Mouse (Mus musculus): ENCODE results near the gene Arsg. TPM values are rescaled to one million over a fixed set of nuclear protein-coding genes. Genes with fewer than 3 reads are reported as not detected.

Gene Arsg
- total RNA-seq, 2 experiments from 2014 or later: 9.6 to 11.1 TPM

DNA sequence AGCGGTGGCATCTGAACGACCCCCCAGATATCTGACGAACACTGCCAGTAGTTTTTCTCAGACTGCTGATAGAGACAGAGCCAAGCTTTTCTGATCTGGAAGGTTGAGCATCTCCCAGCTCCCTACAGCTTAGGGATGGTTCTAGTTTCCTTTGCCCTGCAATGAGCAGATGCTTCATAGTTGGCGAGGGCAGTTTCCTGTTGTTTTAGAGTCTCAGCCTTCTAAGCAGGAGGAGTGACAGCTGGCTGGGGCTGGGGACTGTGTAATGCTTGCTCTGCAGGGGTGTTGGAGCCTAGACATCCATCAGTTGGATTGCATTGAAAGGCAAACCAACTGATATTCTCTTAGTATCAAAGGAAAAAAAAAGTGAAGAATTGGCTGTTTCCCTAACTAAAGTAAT, 56.9 kb downstream of the Arsg start:
- DNase-seq (ENCODE audit: low spot score in 2 of 2): no peak
- intact Hi-C loops (cut with DNase I): no loop called here

DNA sequence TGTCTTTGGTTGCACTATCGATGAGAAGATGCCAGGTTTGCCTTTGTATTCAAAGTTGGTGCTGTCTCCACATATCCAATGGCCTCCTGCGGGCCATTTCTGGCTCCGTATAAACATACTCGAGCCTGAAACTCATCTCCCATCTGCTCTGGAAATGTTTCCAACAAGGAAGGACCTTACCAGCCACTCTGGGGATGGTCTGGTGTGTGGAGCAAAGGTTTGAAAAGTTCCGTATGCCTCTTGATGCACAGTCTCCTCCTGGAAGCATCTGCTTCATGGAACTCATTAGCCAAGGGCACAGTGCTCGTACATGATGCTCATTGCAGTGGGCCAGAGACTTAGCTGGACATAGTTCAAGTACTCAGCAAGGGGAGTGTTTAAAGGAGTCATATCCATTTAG, 62.8 kb downstream of the Arsg start:
- DNase-seq (ENCODE audit: low spot score in 2 of 2): no peak
- intact Hi-C loops (cut with DNase I): no loop called here

DNA sequence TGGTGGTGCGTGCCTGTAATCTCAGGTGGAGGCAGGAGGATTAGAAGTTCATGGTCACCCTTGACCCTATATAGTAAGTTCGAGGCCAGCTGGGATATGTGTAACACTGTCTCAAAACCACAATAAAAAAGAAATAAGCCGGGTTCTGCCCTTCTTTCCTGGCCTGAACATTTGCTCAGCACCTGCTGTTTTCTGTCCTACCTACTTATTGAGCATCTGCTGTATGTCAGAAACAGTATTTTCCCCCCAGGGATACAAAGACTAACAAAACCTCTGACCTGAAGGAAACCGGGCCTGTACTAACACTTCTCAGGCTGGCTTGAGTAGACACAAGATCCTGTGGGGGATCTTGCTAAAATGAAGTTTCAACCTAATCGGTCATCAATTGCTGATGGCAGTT, 63.8 kb downstream of the Arsg start:
- intact Hi-C loops (cut with DNase I): no loop called here
- no peak for DNase-seq (ENCODE audit: low spot score in 2 of 2)

DNA sequence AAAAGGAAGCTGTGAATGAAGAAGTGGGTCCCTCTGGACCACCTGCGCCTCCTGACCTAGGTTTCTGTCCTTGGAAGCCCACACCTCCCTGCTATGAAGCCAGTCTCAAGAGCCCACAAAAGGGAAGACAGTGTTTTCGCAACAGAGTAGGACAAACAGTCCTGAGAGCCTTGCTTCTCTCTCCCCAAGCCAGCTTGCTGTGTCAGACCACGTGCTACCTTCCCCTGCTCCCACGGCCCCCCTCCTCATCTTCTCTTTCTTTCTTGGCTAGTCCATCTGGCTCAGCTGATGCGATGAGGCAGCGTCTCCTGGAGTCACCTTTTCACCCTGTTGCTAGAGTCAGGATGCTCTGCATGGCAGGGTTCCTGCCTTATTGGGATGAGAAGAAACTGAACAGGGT, 66.1 kb downstream of the Arsg start:
- intact Hi-C loops (cut with DNase I): no loop called here
- no peak for DNase-seq (ENCODE audit: low spot score in 2 of 2)

DNA sequence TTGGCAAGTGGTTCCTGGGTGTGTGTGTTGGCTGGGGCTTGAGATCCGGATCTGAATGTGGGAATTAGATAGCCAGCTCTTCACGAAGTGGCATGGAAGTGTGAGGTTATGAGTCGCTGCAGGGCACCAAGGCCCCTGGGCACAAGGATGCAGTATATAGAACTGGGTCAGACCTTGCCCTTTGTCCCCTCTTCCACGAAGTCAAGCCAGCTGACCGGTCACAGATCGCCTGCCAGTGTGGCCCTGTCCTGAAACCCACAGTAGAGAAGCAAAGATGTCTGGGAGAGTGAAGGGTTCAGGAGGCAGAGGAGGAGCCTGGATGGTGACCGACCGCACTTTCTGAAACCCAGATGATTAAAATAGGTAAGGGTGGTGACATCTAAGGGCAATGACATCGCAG, 70.3 kb downstream of the Arsg start:
- intact Hi-C loops (cut with DNase I): no loop called here
- no peak for DNase-seq (ENCODE audit: low spot score in 2 of 2)

DNA sequence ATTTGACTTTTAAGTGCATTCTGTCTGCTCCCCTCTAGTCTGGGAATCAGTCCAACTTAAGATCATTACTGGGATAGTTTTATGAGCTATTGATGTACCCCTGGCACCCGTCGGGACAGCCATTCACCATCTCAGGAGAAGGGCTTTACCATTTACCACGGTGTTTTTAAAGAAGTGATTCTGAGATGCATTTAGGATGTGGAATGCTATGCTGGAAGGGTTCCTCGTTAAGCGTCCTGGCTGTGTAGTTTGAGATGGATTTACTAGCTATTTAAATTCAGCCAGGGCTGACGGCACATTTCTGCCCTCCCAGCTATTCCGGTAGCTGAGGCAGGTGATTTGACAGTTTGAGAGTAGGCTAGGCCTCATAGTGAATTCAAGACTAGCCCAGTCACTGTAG, 71.3 kb downstream of the Arsg start:
- no peak for DNase-seq (ENCODE audit: low spot score in 2 of 2)
- intact Hi-C loops (cut with DNase I): no loop called here

DNA sequence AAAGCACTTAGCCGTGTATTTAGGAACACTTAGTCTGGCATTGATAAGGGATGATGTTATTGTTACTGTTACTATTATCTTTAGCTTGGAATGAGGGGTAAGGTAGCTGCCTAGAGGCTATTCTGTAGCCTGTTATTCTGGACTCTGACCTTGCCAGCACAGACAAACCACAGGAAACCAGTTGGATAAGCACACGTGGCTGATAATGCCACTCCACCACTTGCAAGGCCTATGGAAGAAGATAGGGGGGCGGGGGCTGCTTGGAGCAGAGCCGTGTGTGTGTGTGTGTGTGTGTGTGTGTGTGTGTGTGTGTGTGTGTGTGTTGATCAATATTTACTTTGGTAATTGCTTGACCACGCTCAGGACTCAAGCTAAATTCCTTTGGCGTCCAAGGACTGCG, 72.1 kb downstream of the Arsg start:
- intact Hi-C loops (cut with DNase I): no loop called here
- no peak for DNase-seq (ENCODE audit: low spot score in 2 of 2)

DNA sequence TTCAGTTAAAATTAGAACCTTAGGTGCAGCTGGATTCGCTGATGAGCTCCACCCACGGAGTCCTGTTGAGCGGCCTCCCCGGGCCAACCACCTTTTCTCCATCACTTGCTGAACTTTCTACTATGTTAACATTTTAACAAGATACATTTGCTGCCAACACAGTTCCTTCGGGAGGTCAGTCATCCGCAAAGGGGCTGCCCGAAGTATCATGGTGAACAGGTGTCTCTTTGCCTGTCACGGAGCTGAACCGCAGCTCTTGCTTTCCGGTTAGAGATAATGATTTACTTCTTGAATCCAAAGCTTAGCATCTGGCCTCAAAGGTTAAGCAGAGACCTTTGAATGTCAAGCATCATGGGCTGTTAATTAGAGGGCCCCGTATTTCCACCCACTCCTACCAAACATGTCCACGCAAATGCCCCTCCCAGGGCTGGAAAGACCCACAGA, 72.5 kb downstream of the Arsg start:
- no peak for DNase-seq (ENCODE audit: low spot score in 2 of 2)
- intact Hi-C loops (cut with DNase I): no loop called here

DNA sequence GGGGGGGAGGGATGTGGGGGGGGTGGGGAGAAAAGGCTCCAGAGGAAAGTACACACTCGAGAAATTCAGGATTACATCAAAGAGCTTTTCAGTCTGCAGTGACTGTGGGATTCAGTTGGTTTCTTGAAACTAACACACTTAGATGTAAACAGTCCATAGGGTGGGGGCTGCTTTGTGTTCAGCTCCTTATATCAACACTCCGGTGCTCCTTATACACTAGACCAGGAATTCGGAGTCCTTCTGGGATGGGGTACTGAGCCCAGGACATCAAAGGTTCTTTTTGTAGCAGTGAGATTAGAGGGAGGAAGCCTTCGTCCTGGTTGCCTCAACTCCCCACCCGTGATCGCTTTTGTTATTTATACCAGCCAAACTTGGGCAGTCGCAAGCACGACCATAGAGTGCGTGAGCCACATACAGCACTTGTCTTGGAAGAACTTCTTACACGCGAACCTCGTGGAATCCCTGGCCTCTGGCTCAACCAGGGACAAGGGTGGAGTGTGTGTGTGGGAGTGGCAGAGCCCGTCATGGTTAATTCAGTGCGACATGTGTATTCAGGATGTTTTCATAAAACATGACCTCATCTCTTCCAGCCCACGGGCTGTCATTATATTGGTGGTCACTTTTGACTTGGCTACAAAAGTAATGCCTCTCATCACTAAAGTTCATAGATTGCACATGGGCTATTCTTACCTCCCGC, 73.3 kb downstream of the Arsg start:
- intact Hi-C loops (cut with DNase I): no loop called here
- no peak for DNase-seq (ENCODE audit: low spot score in 2 of 2)

DNA sequence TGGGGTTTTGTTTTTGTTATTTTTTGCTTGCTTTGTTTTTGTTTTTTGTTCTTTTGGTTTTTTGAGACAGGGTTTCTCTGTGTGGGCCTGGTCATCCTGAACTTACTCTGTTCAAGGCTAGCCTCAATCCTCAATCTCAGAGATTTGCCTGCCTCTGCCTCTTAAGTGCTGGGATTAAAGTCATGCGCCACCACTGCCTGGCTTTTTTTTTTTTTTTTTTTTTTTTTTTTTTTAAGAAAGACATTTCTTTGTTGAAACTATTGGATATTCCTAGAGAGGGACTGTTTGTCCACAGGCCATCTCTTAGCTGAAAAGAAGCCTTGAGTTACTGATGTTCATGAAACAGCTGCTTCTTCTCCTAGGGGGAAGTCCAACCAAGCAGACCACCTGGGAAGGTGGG, 74.5 kb downstream of the Arsg start:
- DNase-seq (ENCODE audit: low spot score in 2 of 2): no peak
- intact Hi-C loops (cut with DNase I): no loop called here

DNA sequence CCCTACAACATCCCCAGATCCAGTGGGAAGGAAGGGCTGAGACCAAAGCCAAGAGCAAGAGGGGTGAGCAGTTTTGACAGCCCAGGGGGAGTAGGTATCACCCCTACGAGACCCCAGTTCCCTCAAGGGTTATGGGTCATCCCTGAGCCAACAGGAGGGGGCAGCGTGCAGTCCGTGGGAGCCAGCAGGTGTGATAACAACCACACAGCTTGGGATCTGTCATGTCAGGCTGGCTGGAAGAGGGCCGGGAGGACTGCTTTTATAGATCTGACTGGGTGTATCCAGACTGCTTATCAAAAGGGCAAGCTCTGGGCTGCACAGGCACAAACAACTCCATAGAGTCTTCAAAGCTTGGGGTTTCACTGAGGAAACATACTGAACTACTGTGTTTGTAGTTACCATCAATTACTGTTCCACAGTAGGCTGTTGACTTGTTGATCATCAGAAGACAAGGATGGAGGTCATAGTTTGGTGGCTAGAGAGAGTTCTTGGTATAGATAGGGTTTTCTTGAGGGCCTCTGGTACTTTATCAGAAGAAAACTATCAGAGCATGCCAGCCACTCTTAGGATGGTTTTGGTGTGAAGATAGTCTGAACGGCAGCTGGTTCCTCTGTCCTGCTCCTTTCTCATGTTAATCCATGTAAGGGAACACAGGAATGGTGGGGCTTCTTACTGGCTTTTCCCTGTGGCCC, 76.6 kb downstream of the Arsg start:
- intact Hi-C loops (cut with DNase I): no loop called here

DNA sequence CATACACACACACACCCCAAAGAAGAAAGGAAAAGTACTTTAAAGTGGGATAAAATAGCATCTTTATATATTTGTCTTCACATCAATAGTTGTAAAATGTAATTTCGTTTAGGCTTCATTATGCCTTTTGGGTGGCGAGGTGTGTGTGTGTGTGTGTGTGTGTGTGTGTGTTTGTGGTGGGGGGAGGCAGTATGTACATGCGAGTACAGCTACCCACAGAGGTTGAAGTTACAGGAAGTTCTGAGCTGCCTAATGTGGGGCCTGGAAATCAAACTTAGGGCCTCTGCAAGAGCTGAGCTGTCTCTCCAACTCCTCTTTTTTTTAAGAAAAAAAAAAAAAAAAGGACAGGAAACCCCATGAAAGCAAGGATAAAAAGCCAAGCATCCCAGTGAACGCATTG, 80.7 kb downstream of the Arsg start:
- intact Hi-C loops (cut with DNase I): no loop called here
- no peak for DNase-seq (ENCODE audit: low spot score in 2 of 2)

More for the DNA sequence above, 76.6 kb downstream of the Arsg start:
- no peak for DNase-seq (ENCODE audit: low spot score in 2 of 2)

DNA sequence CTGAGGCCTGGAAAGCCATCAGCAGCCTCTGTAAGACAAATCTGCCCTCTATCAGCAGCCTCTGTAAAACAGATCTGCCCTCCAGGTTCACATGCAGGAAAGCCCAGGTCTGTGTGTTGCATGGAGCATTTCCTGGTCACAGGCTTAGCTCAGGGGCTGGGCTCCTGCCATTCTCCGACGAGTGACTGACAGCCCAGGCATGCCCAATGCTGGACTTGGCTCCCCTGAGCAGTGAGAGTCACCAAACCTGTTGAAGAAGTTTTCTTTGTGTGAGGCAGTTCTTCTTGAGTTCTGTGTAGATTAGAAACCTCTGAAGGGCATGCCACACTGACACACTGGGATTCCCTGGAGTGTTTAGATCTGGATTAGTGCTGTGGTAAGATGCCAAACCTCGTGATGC, 81.3 kb downstream of the Arsg start:
- intact Hi-C loops (cut with DNase I): no loop called here

DNA sequence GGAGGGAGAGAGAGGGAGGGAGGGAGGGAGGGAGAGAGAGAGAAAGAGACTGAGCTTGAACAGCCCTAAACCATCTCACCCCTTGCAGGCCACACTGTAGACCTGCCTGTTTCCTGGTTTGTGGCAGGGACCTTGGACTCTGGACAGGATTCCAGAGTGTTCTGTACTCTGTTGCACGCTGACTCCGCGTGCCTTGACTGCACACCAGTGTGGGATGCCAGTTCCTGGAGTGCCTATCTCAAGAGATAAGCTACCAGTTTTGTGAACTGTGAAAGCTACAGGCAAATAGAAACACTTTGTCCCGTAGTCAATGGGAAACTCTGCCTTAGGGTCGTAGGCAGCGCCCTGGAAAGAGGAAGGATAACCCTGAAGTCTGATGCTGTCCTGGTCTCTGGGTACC, 83.0 kb downstream of the Arsg start:
- DNase-seq (ENCODE audit: low spot score in 2 of 2): no peak
- intact Hi-C loops (cut with DNase I): no loop called here

More for the DNA sequence above, 81.3 kb downstream of the Arsg start:
- DNase-seq (ENCODE audit: low spot score in 2 of 2): no peak

DNA sequence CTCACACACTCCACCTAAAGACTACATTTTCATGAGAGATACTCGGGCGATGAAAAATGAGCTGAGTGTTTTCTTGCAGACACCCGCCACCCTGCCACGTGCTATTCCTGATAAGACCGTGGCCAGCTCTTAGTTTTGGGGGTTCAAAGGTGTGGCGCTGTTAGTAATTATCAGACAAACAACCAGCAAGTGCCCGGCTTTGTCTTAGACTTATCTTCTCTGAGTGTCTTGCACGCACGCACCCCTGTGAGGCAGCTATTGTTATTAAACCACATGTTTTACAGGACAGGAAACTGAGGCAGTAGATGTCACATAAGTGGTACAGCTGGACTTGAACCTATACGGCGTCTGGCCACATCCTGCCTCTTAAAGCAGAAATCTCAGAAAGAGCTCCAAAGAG, 84.2 kb downstream of the Arsg start:
- intact Hi-C loops (cut with DNase I): no loop called here
- no peak for DNase-seq (ENCODE audit: low spot score in 2 of 2)

DNA sequence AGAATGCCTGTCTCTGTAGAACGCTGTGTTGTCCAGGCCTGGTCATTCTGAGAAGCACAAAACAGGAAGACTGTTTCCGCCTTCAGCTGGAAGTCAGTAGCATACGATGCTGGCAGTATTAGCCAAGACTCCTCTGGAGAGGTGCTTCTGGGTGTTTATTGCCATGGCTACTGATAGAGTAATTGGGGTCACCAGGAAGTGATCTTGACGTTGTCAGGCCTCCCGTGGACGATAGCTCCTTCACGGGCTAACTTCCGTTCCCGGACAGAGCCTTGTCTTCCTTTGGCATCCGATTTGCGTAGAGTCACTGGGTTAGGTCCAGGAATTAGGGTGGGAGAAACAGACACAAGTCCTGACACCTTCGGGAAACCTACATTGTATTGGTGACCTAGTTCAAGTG, 86.1 kb downstream of the Arsg start:
- no peak for DNase-seq (ENCODE audit: low spot score in 2 of 2)
- intact Hi-C loops (cut with DNase I): no loop called here

DNA sequence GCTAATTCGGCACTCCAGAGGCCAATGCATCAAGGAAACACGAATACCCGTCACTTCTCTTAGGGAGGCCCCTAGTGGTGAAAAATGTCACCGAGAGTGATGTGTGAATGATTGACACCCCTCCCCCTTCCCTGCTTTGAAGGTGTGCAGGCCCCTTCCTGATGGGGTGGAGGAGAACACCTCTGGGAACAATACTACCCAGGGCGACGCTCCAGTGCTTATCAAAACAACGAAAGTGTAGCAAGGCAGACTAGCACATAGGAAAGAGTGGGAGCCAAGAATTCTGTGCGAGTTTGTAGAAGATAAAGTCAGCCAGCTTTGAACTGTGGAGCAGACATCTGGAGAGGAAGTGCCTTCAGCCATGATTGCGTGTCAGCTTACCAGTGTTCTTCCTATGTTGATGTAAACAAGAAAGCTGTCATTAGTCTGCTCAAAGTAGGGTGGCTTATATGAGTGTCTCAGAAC, 87.7 kb downstream of the Arsg start:
- no peak for DNase-seq (ENCODE audit: low spot score in 2 of 2)
- intact Hi-C loops (cut with DNase I): no loop called here

DNA sequence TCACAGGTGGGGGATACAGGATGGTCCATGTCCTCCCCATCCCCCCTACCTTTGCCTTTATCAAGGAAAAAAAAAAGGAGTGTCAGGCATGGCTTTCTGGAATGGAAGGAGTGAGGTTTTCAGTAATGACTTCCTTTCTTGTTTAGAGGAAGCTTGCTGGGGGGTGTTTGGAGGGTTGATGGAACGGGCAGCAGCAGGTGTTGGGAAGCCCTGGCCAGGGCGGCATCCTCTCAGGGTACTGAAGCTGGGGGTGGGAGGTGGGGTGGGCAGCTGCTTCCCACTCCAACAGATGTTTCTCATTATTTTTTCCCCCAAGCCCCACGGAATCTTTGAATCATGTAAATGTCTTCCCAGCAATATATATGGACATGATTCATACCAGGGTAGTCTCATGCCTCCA, 88.3 kb downstream of the Arsg start:
- DNase-seq (ENCODE audit: low spot score in 2 of 2): no peak
- intact Hi-C loops (cut with DNase I): no loop called here

DNA sequence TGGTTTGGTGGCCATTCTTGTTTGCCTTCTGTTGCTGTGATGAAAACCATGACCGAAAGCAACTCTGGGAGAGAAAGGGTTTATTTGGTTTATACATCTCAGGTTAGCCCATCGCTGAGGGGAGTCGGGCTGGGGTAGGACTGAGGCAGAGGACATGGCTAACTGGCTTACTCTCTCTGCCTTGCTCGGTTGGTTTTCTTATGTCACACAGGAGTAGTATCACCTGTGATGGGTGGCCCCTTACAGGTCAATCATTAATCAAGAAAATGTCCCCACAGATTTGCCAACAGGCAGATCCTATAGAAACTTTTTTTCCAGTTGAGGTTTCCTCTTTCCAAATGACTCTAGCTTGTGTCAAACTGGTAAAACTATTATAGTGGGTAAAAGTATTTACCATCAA, 90.5 kb downstream of the Arsg start:
- intact Hi-C loops (cut with DNase I): no loop called here
- no peak for DNase-seq (ENCODE audit: low spot score in 2 of 2)

DNA sequence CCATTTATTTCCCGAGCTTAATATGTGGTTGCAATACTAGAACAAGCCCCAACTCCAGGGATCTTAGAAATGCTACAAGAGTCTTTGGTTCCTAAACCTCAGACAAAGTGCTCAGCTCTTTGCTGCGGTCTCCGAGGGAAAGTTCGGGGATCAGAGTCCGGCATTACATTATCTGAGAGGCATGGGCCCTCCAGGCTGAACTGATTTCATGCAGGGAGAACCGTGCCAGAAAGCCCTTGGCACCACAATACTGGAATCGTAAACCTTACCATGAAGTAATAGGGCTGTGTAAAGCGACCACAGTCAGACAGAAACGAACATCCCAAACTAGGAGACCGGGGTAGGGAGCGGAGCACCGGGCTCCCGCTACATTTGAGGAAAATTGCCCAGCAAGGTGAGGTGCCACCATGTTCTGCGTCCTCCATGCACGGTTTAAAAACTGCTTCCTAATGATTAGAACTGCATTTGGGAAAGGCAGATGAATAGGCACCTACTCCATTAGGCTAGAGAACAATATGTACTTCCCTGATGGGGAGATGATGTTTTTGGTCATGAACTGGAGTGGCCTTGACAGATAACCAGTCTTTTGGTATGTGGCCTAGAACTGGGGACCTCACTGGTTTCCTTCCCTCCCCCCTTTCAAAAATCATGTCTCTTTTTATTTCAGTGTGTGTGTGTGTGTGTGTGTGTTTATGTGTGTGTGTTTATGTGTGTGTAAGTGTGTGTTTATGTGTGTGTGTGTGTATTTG, 91.5 kb downstream of the Arsg start:
- intact Hi-C loops (cut with DNase I): no loop called here
- DNase-seq (ENCODE audit: low spot score in 2 of 2): no peak
